Mouse (Mus musculus): Measurements from ENCODE around the gene Vezf1.

- no peak for TF ChIP-seq GATA1 (IDR thresholded peaks at IDR 0.05; ENCODE audit: low read length)
- no peak for TF ChIP-seq TAL1 (IDR thresholded peaks at IDR 0.05; ENCODE audit: low read length)
These were observed 13.5 kb upstream of the Vezf1 start for GRCm38 (mm10) chr11:88054589-88054988.
